Mouse (Mus musculus): ENCODE measurements around the gene Wfdc3.
A peak's percentile ranks its signal among the peaks of the same experiment; 100 is the strongest.

The Wfdc3 gene

DNA sequence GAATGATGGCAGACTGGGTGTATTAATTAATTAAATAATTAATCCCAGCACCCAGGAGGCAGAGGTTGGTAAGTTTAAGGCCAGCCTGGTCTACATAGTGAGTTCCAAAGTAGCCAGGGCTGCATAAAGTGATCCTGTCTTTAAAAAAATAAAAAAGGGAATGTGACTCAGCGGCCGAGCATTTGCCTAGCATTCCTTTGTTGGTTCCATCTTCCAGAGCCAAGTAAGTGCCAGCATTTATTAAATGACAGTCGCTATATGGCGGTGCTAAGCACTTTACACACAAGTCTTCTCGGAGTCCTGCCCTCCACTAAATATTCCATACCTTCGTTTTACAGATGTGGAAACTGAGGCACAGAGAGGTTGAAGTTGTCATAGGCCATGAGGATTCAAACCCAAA is 30.4 kb upstream of the Wfdc3 start:
- no peak for DNase-seq (ENCODE audit: low spot score)

DNA sequence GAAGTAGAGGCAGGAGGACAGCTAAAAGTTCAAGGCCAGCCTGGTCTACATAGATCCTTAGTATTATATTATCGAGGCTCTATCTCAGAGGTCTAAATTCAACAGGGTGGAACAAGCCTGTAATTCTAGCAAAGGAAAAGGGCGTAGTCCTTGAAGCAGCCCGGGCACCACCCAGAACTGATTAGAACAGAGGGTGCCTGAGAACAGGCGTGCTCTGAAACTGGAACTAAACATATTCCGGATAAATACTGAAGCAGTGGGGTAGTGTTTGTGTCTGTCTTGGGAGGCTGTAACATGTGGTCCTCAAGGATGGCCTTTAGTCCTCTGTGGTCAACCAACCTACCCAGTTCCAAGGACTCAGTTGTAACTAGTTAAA is 28.2 kb upstream of the Wfdc3 start:
- DNase-seq (ENCODE audit: low spot score), result no peak

DNA sequence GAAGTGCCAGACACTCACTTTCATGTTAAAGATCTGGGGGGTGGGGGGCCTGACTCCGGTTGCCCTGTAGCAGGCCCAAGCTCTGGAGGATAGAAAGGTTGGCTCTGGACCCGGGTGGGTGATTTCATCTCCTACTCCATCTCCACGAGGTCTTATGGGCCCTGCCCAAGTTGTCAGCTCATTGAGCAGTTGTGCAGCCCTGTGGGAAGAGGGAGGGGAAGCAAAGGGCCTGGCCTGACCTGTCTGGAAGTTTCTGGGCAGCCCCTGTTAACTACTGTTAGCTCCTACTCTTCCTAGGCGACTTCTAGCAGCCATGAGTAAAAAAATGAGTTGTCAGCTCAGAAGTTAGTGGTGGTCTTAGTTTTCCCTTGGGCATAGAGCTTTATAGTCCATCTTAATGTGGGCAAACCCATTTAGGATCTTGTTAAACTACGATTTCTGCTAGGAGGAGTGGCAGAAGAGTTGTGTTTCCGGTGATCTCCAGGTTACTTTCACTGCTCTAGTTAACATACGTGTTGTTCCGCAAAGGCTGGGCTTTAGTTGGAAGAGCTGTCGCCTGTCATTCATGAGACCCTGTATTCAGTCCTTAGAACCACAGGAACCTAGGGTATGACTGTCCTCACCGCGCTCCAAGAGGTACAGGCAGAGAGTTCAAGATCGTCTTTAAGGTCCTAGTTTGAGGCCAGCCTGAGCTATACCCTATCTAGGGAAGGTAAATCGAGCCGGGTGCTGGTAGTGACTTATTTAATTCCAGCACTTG is 27.7 kb upstream of the Wfdc3 start:
- no peak for DNase-seq (ENCODE audit: low spot score)

- DNase-seq (ENCODE audit: low spot score), result no peak
These were observed 25.4 kb upstream of the Wfdc3 start for GRCm38 (mm10) chr2:164771123-164771522.

- no peak for DNase-seq (ENCODE audit: low spot score)
These were observed 24.5 kb upstream of the Wfdc3 start for GRCm38 (mm10) chr2:164770279-164770678.

- DNase-seq (ENCODE audit: low spot score), result peak; percentile 96
These were observed 23.7 kb upstream of the Wfdc3 start, which contains the start of gene Ube2c for GRCm38 (mm10) chr2:164769258-164770037. TSS of gene Ube2c (plus strand) at chr2:164769898.

DNA sequence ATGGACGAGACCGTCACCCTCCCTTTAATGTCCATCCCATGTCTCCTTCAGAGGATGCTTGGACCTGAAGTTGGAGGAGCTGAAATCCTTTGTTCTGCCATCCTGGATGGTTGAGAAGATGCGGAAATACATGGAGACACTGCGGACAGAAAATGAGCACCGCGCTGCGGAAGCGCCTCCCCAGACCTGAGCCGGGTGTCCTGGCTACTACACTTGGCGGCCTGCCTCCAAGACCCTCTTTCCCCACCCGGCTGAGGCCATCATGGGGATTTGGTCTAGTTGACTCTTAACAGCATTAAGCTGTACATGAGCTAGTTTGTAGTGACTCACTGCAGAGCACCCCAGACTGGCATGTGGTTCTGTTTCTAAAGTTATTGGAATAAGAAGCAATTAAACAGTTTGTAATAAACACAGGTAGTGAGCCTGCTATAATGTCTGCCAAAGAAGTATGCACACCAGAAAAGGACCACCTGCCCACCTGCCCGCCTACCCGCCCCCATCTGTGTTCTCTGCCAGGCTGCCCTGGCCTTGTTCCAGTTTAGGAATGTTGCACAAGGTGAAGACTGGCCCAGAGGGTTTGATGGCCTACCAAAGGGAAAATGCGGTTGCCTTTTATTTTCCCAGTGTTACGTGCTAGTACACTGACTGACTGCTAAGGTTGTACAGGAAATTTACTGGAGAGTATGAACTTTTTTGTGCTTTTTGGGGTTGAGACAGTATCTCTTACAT is 22.2 kb upstream of the Wfdc3 start:
- no peak for DNase-seq (ENCODE audit: low spot score)

- DNase-seq (ENCODE audit: low spot score), result no peak
These were observed 20.1 kb upstream of the Wfdc3 start for GRCm38 (mm10) chr2:164765841-164766240.

GRCm38 (mm10) chr2:164762593-164762992 is 16.9 kb upstream of the Wfdc3 start:
- no peak for DNase-seq (ENCODE audit: low spot score)

GRCm38 (mm10) chr2:164761971-164762370 is 16.2 kb upstream of the Wfdc3 start:
- DNase-seq (ENCODE audit: low spot score), result no peak

GRCm38 (mm10) chr2:164761502-164761901 is 15.8 kb upstream of the Wfdc3 start:
- no peak for DNase-seq (ENCODE audit: low spot score)

GRCm38 (mm10) chr2:164760059-164760833 is 14.5 kb upstream of the Wfdc3 start:
- DNase-seq (ENCODE audit: low spot score), result no peak

DNA sequence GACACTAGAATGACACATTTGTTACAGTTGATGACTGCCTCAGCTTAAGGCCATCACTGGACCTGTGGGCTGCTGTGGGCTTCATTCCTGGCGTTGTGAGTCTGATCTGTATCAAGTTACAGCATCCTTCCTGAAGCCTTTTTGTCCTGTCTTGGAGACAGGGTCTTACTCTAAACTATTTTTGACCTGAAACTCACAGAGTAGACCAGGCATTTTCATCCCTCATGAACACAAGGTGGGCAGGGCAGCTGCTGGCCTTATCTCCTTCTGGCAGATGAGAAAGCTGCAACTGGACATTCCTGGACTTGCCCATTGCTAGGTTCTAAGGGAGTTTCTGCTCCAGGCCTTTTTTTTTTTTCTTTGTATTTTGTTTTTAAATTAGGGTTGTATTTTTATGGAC is 13.0 kb upstream of the Wfdc3 start:
- DNase-seq (ENCODE audit: low spot score), result no peak

DNA sequence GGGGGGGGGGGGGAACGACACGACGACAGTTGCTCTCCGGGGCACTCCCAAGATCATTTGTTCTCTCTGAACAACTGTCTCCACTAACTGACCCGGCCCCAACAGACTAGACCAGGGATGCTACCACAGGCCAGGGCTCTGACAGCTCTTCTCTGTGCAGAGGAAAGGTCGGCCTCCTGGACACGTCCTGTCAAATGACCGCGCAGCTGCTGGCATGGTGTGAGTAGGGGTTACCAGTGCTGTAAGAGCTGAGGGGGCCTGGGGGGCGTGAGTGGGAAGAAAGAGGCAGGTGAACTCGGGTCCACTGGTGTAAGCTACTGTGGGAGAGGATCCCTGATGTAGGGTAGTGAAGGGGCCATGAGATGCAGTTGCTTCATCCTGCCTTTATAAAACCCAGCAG is 12.1 kb upstream of the Wfdc3 start:
- DNase-seq (ENCODE audit: low spot score), result no peak

DNA sequence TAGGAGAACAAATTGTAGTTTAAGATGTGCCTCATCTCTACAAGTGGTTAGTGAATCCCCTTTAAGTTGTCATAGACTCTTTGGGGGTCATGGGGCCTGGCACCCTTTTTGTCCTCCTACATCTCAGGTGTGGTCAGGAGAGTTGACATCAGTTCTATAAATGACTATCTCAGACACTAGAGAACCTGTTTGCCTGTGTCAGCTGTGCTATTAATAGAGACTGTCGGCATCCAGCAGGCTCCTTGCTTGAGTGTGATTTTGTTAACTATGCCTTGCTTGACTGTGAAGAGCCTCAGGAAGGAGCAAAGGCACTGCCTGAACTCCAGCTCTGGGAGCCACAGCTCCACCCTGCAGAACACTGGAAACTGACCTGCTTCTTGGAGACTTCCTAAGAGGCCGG is 9.1 kb upstream of the Wfdc3 start:
- no peak for DNase-seq (ENCODE audit: low spot score)

DNA sequence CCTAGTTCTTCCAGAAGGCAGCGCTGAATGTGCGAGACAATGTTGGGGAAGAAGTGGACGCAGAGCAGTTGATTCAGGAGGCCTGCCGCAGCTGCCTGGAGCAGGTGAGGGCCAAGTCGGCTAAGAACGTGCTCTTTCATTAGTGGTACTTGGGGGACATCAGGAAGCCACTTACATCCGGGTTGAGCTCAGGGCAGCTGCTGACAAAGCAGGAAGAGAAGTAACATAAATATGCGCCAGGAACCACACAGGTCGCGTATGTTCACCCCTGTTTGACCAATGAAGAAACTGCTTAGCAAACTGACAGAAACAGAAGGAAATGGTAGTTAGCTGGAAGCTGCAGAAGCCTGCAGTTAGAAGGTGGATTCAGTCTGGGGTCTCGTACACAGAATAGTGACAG is 8.4 kb upstream of the Wfdc3 start:
- DNase-seq (ENCODE audit: low spot score), result no peak

GRCm38 (mm10) chr2:164752454-164752853 is 6.7 kb upstream of the Wfdc3 start:
- DNase-seq (ENCODE audit: low spot score), result no peak

DNA sequence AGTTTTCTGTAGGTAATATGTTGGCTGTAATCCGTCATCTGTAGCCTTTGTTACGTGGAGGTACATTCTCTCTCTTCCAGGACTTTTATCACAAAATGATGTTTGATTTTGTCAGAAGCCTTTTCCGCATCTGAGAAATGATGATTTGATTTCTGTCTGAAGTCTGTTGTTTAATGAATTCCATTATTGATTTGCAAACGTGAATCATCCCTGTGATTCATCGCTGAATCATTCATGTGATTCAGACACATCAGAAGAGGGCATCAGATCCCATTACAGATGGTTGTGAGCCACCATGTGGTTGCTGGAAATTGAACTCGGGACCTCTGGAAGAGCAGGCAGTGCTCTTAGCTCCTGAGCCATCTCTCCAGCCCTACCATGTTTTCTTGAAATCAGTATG is 3.3 kb upstream of the Wfdc3 start:
- DNase-seq (ENCODE audit: low spot score), result no peak

GRCm38 (mm10) chr2:164748191-164748590 is 2.5 kb upstream of the Wfdc3 start:
- DNase-seq (ENCODE audit: low spot score), result no peak

GRCm38 (mm10) chr2:164746693-164747092 is 962 bp upstream of the Wfdc3 start:
- DNase-seq (ENCODE audit: low spot score), result no peak

DNA sequence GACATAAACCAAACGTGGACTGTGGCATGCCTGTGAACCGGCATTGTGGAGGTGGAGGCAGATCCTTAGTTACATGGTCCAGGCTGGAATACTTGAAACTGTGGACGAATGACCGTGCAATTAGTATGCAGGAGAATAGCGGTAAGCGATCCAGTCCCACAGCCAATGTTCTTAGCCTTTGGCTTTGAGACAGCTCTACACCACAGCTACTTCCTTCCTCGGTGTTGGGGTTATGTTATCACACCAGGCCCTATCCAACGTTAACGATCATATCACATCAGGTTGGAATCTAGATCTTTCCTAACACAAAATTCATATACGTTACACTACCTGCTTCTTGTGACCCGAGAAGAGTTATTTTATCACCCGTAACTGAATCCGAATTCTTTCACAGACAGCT is 744 bp downstream of the Wfdc3 start:
- no peak for DNase-seq (ENCODE audit: low spot score)

DNA sequence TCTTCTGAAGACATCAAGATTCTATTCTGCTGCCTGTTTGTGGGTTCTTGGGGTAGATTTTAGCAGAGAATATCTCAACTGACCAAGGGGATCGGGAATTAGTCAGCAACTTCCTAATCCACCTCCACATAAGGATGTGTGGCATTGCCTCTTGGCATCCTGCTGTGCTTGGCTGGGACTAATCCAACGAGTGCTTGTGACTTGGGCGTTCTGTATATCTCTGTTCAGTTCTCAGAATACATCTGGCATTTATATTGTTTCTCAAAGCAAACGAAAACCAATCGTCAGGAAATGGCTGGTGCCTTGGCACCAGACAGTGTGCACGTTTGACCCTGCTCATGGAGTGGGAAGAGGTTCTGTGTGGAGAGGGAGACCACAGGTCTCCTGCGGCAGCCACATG is 5.9 kb downstream of the Wfdc3 start:
- no peak for DNase-seq (ENCODE audit: low spot score)

Data from ovary, postnatal 10 days (tissue).